1 mouse cellular context compared by ENCODE assay signal in the genomic region with DNA sequence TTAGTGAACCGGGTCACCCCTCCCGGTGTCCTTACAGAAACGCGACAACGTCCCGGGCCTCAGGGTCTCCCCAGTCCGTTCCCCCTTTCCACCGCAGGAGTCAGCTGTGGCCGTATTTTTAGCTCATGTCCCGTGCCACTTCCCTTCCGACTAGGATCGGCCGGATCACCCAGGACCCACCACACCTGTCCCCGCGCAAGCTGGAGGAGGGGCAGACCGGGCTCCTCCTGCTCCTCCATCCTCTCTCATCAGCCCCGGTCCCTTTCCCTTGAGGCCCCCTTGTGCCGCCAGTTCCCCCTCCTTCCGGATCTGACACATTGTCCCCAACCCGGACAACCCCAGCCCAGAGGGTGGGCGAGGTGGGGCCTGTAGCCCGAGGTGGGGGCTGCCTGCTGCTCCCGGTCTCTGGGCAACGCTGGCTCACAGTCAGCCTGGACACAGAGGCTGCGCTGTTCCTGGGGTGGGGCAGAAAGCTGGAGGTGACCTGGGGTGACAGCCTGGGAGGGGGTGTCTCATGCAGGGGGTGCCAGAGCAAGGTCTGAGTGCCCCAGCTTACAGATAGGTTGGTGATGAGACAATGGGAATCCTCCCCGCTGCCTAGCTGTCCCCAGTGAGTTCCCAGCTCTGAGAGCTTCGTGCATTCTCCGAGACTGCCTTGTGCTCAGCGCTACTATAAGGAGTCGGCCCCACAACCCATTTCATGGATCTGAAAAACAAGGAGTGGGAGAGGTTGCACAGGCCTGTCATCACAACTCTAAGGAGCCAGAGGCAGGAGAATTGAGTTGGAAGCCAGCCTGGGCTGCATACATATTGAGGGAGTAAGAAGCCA.
TF ChIP-seq lines count a peak whose summit lies in the region.

No protein-coding gene starts in this region.

TF ChIP-seq in myocyte, 11 proteins besides CTCF, POLR2A, EP300 and RAD21:
- TF ChIP-seq USF1 (IDR thresholded peaks at IDR 0.05; ENCODE audit: low read depth) (no peak), MYOG (IDR thresholded peaks at IDR 0.05; ENCODE audit: control insufficient read depth in 1 of 3, insufficient read depth in 1 of 3, insufficient read length in 2 of 3, low read depth in 2 of 3) (peak in 2 of 3 experiments; percentile 47 to 77), TCF3 (IDR thresholded peaks at IDR 0.05; ENCODE audit: insufficient read length, low read depth) (no peak), MYOD1 (IDR thresholded peaks at IDR 0.05; ENCODE audit: control insufficient read depth in 1 of 3, insufficient read length in 2 of 3, low read depth in 2 of 3) (peak in 1 of 3 experiments; percentile 49)
